Comparison of ENCODE assay signal across 14 mouse cellular contexts in the genomic region with DNA sequence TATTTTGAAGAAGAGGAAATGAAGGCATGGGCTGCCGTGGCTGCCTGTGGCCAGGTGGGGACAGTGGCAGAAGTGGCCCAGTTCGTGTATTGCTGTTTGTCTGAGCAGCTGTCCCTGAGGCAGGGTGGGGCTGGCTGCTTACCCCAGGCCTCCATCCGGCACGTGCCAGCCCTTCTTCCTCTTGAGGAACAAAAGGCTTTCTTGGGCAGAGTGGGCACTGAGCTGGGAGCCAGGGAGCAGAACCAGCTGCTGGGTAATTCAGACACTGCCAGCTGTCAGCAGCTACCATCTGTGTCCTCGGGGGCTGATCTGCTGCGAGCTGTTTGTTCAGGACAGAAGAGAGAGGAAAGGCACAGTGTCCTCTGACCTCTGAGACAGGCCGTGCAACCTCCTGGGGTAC. TPM values are rescaled to one million over a fixed set of nuclear protein-coding genes. Genes with fewer than 3 reads are reported as not detected.
A peak's percentile ranks its signal among the peaks of the same experiment; 100 is the strongest.
DNase-seq lines count a peak whose midpoint lies in the region; ATAC-seq lines count a peak whose summit lies in the region.
"Had no signal": no experiment of that assay in that cellular context is flagged by ENCODE, and none has a peak within 500 bp of the region (broad histone marks: within the 10 kb centered on the region; RNA-seq: fewer than 3 reads in every experiment).

No protein-coding gene starts in this region.

- no peaks in the 10 kb centered on the region for H3K9me3 ChIP-seq in heart, embryonic 10.5 days
- H3K9me3 ChIP-seq in heart, embryonic 12.5 days (replicated peaks), result no peaks in the 10 kb centered on the region
- no peaks in the 10 kb centered on the region for H3K9me3 ChIP-seq in kidney, embryonic 14.5 days (ENCODE audit: control insufficient read depth, low read length)
- no peaks in the 10 kb centered on the region for H3K9me3 ChIP-seq in kidney, embryonic 15.5 days (replicated peaks)

- no peak for ATAC-seq in heart, embryonic 12.5 days (ENCODE audit: insufficient number of reproducible peaks, low FRiP score)
- ATAC-seq in kidney, embryonic 14.5 days (ENCODE audit: low FRiP score, low TSS enrichment), result no peak
- no peak for ATAC-seq in kidney, embryonic 15.5 days (replicated peaks; ENCODE audit: low FRiP score)

- peaks cover 8% of the 10 kb centered on the region; the same call in 1 of the 2 replicates for H3K36me3 ChIP-seq in heart, embryonic 10.5 days
- peaks cover 10% of the 10 kb centered on the region; the same call in 1 of the 2 replicates for H3K36me3 ChIP-seq in heart, embryonic 12.5 days
- no peaks in the 10 kb centered on the region for H3K36me3 ChIP-seq in kidney, embryonic 14.5 days (ENCODE audit: control insufficient read depth, insufficient read depth, low read length)
- H3K36me3 ChIP-seq in kidney, embryonic 15.5 days, result no peaks in the 10 kb centered on the region

- no peak overlapping the region for H3K9ac ChIP-seq in heart, embryonic 12.5 days
- no peak overlapping the region for H3K9ac ChIP-seq in kidney, embryonic 14.5 days (ENCODE audit: low read depth, low read length)
- H3K9ac ChIP-seq in kidney, embryonic 15.5 days, result no peak overlapping the region

- peaks cover 18% of the 10 kb centered on the region for H3K4me1 ChIP-seq in heart, embryonic 10.5 days
- H3K4me1 ChIP-seq in heart, embryonic 12.5 days (replicated peaks), result 0 out of 2 replicates have a peak, but pooled peaks cover 5% of the 10 kb centered on the region
- no peaks in the 10 kb centered on the region for H3K4me1 ChIP-seq in kidney, embryonic 14.5 days (ENCODE audit: control insufficient read depth, insufficient read depth, low read length)
- no peaks in the 10 kb centered on the region for H3K4me1 ChIP-seq in kidney, embryonic 15.5 days

- peaks cover 20% of the 10 kb centered on the region; the same call in 1 of the 2 replicates for H3K27me3 ChIP-seq in heart, embryonic 10.5 days (ENCODE audit: insufficient read depth, poor library complexity, severe bottlenecking)
- 0 out of 2 replicates have a peak, but pooled peaks cover 4% of the 10 kb centered on the region for H3K27me3 ChIP-seq in heart, embryonic 12.5 days (replicated peaks)
- H3K27me3 ChIP-seq in kidney, embryonic 14.5 days (ENCODE audit: control insufficient read depth, insufficient read depth, low read length), result no peaks in the 10 kb centered on the region
- H3K27me3 ChIP-seq in kidney, embryonic 15.5 days, result no peaks in the 10 kb centered on the region

- 64% methylated on average over 7 of the region's 7 CpGs for WGBS in heart, embryonic 10.5 days
- WGBS in heart, embryonic 12.5 days, result 65% methylated on average over 7 of the region's 7 CpGs
- 47% methylated on average over 7 of the region's 7 CpGs for WGBS in kidney, embryonic 14.5 days
- 46% methylated on average over 7 of the region's 7 CpGs for WGBS in kidney, embryonic 15.5 days

- H3K4me3 ChIP-seq in heart, embryonic 10.5 days, result no peak overlapping the region
- no peak overlapping the region for H3K4me3 ChIP-seq in heart, embryonic 12.5 days
- H3K4me3 ChIP-seq in kidney, embryonic 14.5 days (ENCODE audit: low read length), result no peak overlapping the region
- H3K4me3 ChIP-seq in kidney, embryonic 15.5 days (replicated peaks), result no peak overlapping the region

- 0 out of 2 replicates have a peak overlapping the region, but pooled peaks have one; percentile 3 for H3K27ac ChIP-seq in heart, embryonic 10.5 days
- H3K27ac ChIP-seq in heart, embryonic 12.5 days (ENCODE audit: poor library complexity, severe bottlenecking), result no peak overlapping the region
- no peak overlapping the region for H3K27ac ChIP-seq in kidney, embryonic 14.5 days (ENCODE audit: low read depth, low read length)
- no peak overlapping the region for H3K27ac ChIP-seq in kidney, embryonic 15.5 days
- H3K27ac ChIP-seq: macrophage had no signal

- DNase-seq in heart, embryonic 10.5 days (ENCODE audit: low spot score), result no peak
- peak; percentile 20 to 28 for DNase-seq in right cerebral cortex, adult 2 months (ENCODE audit: low spot score in 2 of 2)
- DNase-seq in right cerebral cortex, postnatal 4 days, result no peak
- DNase-seq in layer of hippocampus, postnatal 36 days, result peak; percentile 29 to 37
- peak; percentile 34 for DNase-seq in telencephalon, adult 2 months (ENCODE audit: low read depth, low spot score)
- DNase-seq: cerebellum, postnatal 25 days; kidney, postnatal 36 days had no signal

- H3K4me2 ChIP-seq in heart, embryonic 12.5 days, result no peak overlapping the region
- H3K4me2 ChIP-seq in kidney, embryonic 14.5 days (replicated peaks; ENCODE audit: low read depth, low read length), result no peak overlapping the region
- no peak overlapping the region for H3K4me2 ChIP-seq in kidney, embryonic 15.5 days
- H3K4me2 ChIP-seq: liver, embryonic 11.5 days had no signal

RNA-seq across cellular contexts. Expression of a gene that starts 14.4 kb away (rescaled TPM):
- polyA plus RNA-seq in heart, embryonic 10.5 days (2016; fragmentation: Nextera tagmentation; extraction: Ambion mirVana), result 2.3 and 4.4 TPM in 2 replicates
- 7.0 and 7.6 TPM in 2 replicates for polyA plus RNA-seq in heart, embryonic 12.5 days (2016; fragmentation: Nextera tagmentation; extraction: Ambion mirVana)
- total RNA-seq in layer of hippocampus, postnatal 36 days (2021), result 10 to 100 TPM; 15.5 to 22.3 TPM
- 0.35 and 0.37 TPM in 2 replicates for polyA plus RNA-seq in kidney, embryonic 14.5 days (2014; fragmentation: Nextera tagmentation; extraction: Ambion mirVana)
- polyA plus RNA-seq in kidney, embryonic 15.5 days (2015; fragmentation: Nextera tagmentation; extraction: Ambion mirVana), result 1.1 TPM in 2 replicates
- total RNA-seq: granulocyte monocyte progenitor cell, adult 5-6 weeks; hematopoietic stem cell, adult 5-6 weeks had no signal

RNA-seq across cellular contexts. Expression of a gene that starts 29.6 kb away (rescaled TPM):
- polyA plus RNA-seq in heart, embryonic 10.5 days (2016; fragmentation: Nextera tagmentation; extraction: Ambion mirVana), result 0.26 and 5.0 TPM in 2 replicates
- 0.42 and 1.5 TPM in 2 replicates for polyA plus RNA-seq in heart, embryonic 12.5 days (2016; fragmentation: Nextera tagmentation; extraction: Ambion mirVana)
- 1 to 10 TPM in 1 of 2 experiments, under 1 TPM in 1; 0.65 to 1.5 TPM for total RNA-seq in layer of hippocampus, postnatal 36 days (2021)
- 0.76 and 0.96 TPM in 2 replicates for polyA plus RNA-seq in kidney, embryonic 14.5 days (2014; fragmentation: Nextera tagmentation; extraction: Ambion mirVana)
- polyA plus RNA-seq in kidney, embryonic 15.5 days (2015; fragmentation: Nextera tagmentation; extraction: Ambion mirVana), result 2.6 and 3.6 TPM in 2 replicates
- polyA plus RNA-seq: macrophage had no signal

RNA-seq across cellular contexts. Expression of a gene that starts 34.6 kb away (rescaled TPM):
- 114 and 121 TPM in 2 replicates for polyA plus RNA-seq in heart, embryonic 10.5 days (2016; fragmentation: Nextera tagmentation; extraction: Ambion mirVana)
- 142 and 147 TPM in 2 replicates for polyA plus RNA-seq in heart, embryonic 12.5 days (2016; fragmentation: Nextera tagmentation; extraction: Ambion mirVana)
- total RNA-seq in layer of hippocampus, postnatal 36 days (2021), result 100 to 1,000 TPM; 150 to 152 TPM
- 134 and 160 TPM in 2 replicates for polyA plus RNA-seq in kidney, embryonic 14.5 days (2014; fragmentation: Nextera tagmentation; extraction: Ambion mirVana)
- 174 and 196 TPM in 2 replicates for polyA plus RNA-seq in kidney, embryonic 15.5 days (2015; fragmentation: Nextera tagmentation; extraction: Ambion mirVana)

Comparison
In these comparisons a context has a peak if more than half of its experiments do, and no peak if none do; other contexts are left out.
1. DNase-seq: peak in right cerebral cortex, adult 2 months (2 of 2), layer of hippocampus, postnatal 36 days (2 of 2) and telencephalon, adult 2 months (single experiment); none in heart, embryonic 10.5 days (single experiment) and right cerebral cortex, postnatal 4 days (single experiment).